Mouse (Mus musculus) retina, postnatal 7 days (tissue): Measurements from ENCODE around the gene Wnt4.

ENCODE experiments used
- DNase-seq: peaks from one replicate; pipeline ENCODE4 v3.0.0-alpha.2; 2012; ENCODE audit warnings: low read depth, low spot score

The Wnt4 gene

GRCm38 (mm10) chr4:137278144-137279040 is 1.1 kb downstream of the Wnt4 start:
- no peak for DNase-seq

- no peak for DNase-seq
Observed at GRCm38 (mm10) chr4:137279346-137279745, 2.1 kb downstream of the Wnt4 start.

GRCm38 (mm10) chr4:137281273-137281672 is 4.0 kb downstream of the Wnt4 start:
- DNase-seq: no peak

DNA sequence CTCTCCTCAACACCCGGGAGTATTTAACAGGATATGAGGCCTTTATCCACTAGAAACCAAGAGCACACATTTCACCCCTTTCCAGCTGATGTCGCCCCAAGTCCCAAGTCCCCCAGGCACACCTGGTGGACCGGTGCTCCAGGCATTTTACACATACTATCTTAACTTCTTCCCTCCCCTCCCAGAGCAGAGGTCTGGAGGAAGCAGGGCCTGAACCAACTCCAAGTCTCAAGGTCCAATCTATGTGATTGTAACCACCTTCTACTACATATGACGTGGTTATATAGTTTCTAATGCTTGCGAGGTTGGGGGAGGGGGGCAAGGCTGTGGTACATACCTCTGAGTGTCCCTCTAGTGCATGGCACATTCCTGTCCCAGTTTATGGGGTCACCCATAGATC is 4.8 kb downstream of the Wnt4 start:
- no peak for DNase-seq

- no peak for DNase-seq
Observed at GRCm38 (mm10) chr4:137282584-137283406, 5.5 kb downstream of the Wnt4 start.

DNA sequence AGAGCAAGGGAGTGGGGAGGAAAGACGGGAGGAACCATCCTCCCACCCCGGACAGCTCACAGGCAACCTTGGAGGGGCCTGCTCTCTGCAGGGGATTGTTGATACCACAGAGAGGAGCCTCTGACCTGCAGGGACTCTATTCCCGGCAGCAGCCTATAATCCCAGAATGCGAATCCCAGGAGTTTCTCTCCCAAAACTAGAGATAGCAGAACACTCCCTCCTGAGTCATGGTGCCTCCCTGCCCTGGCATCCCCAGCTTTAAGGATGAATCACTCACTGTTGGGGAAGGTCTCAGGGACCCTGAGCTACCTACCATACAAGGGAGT is 6.1 kb downstream of the Wnt4 start:
- DNase-seq: no peak

DNA sequence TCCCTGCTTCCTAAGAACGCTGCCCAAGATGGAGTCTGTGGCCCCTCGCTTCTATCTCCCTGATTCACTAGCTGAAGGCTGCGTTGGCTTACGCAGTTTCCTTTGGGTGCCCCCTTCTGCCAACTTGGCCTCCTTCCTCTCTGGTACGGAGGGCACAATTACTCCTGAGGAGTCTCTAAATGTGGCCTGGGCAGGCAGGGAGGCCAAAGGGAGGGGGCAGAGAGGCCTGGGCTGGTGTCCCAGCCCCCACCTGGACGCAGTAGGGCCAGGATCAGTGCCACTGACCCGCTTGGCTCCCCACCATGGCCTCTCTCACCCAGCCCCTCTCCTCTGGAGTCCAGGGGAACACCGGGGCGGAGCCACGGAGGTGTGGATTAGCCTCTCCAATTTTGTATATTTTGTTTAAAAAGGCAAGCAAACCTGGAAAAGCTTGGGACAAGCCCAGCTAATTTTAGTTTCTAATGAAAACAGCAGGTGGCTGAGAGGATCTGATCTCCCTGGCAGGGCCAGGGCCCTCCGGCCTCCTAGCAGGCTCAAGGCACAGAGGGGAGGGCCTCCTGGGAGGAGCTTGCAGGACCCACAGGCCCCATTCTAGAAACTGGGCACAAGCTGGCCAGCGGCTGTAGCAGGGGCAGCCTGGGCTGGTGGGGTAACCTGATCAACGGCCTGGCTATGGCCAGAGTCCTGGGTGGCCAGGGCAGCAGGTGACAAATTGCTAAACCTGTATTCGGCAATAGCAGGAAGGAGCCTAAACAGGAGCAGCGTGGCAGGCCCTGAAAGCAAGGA is 8.8 kb downstream of the Wnt4 start:
- DNase-seq: no peak

- no peak for DNase-seq
Observed at GRCm38 (mm10) chr4:137286662-137286953, 9.3 kb downstream of the Wnt4 start.

- no peak for DNase-seq
Observed at GRCm38 (mm10) chr4:137287206-137287605, 9.9 kb downstream of the Wnt4 start.

- peak; percentile 57 for DNase-seq
Observed at GRCm38 (mm10) chr4:137287818-137288217, 10.5 kb downstream of the Wnt4 start.

DNA sequence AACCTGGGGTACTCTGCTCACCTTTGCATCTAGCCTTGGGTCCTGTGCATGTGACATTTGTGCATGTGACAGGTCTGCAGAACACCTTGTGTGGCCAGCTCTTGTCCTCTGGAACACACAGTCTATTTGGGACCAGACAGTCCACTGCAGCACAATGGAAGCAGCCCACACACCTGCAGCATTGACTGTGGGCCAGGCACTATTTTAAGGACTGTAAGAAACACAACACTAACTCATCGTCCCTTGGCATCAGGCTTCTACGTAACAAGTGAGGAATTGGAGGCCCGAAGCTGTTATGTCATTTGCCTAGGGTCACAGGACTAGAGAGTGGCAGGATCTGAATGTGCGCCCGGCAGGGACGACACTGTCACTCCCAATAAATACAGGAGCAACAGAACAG is 12.4 kb downstream of the Wnt4 start:
- DNase-seq: no peak

DNA sequence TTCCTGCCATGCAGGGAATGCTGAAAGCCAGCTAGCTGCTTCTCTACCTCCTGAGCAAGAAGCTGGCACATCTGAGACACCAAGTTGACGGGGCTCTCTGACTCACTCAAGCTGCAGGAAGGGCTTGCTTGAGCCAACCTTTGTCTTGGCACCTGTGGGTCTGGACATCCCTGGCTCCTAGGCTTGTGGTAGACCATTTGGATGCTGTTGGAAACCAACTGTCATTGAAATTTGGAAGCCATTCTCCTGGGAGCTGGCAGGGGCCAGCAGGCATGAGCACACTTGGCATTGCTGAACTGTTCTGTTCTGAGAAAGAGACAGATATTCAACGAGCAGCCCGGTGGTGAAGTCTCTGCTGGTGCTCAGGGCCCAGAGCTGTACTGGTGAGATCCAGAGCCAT is 13.0 kb downstream of the Wnt4 start:
- no peak for DNase-seq

DNA sequence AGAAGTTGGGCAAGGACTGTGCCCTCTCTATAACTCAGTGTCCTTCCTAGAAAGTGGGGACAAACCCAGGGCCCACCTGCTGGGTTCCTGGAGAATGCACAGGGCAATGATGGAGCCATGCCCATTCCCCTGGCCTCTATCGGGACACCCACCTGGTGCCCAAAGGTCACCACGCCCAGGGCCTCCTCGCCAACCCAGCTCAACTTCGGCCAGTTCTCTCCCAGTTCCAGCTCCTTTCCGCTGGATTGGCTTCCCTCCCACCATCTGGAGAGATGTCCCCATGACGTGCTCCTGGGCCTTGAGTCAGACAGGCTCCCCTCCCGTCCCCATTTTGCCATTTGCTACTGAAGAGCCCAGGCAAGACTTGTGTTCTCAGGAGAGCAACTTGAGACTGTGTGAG is 15.3 kb downstream of the Wnt4 start:
- no peak for DNase-seq

GRCm38 (mm10) chr4:137294032-137294431 is 16.7 kb downstream of the Wnt4 start:
- DNase-seq: no peak

GRCm38 (mm10) chr4:137294474-137294873 is 17.2 kb downstream of the Wnt4 start:
- DNase-seq: no peak

GRCm38 (mm10) chr4:137294951-137295350 is 17.7 kb downstream of the Wnt4 start:
- DNase-seq: no peak

- DNase-seq: no peak
Observed at GRCm38 (mm10) chr4:137297611-137298010, 20.3 kb downstream of the Wnt4 start.

DNA sequence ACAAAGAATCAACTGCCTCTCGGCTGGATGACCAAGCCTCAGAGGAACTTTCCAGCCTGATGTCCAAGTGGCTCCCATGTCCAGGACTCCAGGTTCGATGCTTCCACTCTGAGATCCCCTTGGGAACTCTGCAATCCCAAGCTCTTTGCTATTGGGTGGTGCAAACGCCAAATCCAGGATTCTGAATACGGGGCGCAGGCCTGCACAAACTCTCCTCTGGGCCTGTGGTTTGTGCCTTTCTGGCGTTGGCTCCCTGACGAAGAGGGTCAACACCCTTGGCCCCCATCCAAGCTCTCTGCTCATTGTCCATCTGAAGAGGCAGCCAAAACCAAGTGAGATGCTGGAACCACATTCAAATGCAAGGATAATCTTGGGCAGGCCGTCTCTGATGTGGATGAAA is 21.1 kb downstream of the Wnt4 start:
- no peak for DNase-seq

DNA sequence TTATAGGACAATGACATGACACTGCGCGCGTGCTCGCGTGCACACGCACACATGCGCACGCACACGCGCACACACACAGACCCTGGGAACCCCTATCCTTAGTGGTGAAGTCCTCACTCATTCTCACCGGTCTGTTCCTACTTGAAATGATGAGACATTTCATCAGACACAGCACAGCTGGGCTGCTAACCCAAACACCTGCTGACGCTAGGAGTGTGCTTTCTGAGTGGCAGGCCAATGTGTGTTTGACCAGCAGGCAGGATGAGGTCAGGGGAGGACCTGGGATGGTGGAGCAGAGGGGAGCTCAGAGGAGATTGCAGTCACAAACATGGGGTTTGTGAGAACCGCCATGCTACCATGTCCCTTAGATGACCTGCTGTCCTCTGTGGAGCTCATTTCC is 22.9 kb downstream of the Wnt4 start:
- no peak for DNase-seq

DNA sequence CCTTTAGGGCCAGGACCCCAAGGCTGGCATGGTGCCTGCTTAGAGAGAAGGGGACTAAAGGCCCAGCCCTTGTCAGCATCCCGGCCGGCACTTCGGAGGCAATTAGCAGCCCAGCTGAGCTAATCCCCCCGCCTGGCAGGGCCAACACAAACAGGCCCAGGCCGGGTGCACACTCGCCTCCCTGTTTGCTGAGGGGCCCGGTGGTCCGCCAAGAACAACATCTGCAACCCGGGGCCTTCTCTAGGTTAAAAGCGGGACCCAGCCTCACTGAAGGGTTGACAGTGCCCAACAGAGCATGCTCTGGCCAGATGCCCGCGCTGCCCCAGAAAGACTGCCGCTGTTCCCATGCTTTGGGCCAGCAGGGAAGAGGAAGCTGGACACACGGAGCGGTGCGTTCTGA is 24.3 kb downstream of the Wnt4 start:
- no peak for DNase-seq

GRCm38 (mm10) chr4:137304106-137304505 is 26.8 kb downstream of the Wnt4 start:
- no peak for DNase-seq

GRCm38 (mm10) chr4:137305066-137305465 is 27.8 kb downstream of the Wnt4 start:
- DNase-seq: no peak
